Mouse (Mus musculus) NIH3T3 (cell line): ENCODE measurements around the gene Lrrc25.

Experiments
- DNase-seq: peaks from one replicate; pipeline ENCODE4 v3.0.0-alpha.2; 2012; ENCODE audit warnings: low read depth

Gene Lrrc25

DNA sequence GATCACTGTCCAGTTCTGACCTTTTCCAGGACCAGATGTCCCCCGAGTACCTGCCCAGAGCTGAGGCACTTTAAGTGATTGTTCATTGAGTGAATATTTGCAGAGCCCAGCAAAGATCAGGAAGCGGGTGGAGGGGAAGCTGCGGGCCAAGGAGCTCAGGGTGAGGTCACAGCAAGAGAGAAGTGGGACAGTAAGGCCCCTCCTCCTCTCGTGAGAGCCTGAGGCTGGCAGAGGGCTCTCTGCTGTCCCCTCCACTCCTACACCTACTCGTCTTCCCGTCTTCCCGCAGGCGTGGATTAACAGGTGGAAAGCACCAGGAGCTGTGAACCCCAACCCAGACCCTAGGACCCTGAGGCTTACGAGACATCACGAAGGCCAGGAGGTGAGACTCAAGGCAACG lies 690 bp downstream of the Lrrc25 start:
- DNase-seq, result no peak

- DNase-seq, result no peak
These were observed 2.0 kb downstream of the Lrrc25 start for GRCm38 (mm10) chr8:70617985-70618384.

DNA sequence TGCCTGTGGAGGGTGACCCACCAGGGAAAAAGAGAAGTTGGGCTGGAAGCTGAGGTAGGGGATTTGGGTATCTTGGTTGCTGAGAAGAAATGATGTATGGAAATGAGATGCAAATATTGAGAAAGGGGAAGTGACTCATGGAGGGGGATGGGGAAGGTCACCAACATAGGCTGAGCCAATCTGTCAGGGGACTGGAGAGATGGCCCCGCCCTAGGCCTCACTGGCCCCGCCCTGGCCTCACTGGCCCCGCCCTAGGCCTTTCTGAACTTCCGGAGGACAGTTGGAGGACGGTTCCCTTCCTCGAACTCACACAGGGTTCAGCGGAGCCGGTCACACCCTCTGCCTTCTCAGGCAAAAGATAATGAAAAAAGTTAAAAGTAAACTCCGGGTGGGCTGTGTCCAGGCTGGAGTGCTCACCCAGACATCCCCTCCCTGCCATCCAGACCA lies 3.0 kb downstream of the Lrrc25 start:
- peak; percentile 69 for DNase-seq

GRCm38 (mm10) chr8:70622220-70622619 lies 6.3 kb downstream of the Lrrc25 start:
- no peak for DNase-seq

DNA sequence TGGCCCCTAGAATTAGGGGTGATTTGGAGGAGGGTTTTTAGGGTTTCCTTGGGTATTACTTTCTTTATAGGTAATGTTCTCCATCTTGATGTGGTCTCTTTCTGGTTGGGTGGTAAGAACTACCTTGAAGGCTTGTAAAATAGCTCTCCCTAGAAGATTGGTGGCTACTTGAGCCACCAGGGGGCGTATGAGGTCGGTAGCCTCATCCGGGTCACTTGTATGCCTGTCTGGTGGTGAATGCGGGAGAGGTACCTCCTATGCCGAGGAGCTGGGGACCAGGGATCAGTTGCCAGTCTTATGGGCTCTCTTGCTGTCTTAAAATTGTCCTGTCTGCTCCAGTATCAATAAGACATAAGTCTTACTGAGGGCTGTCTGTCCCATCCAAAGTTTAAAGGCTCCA lies 9.1 kb downstream of the Lrrc25 start:
- DNase-seq, result peak; percentile 41

DNA sequence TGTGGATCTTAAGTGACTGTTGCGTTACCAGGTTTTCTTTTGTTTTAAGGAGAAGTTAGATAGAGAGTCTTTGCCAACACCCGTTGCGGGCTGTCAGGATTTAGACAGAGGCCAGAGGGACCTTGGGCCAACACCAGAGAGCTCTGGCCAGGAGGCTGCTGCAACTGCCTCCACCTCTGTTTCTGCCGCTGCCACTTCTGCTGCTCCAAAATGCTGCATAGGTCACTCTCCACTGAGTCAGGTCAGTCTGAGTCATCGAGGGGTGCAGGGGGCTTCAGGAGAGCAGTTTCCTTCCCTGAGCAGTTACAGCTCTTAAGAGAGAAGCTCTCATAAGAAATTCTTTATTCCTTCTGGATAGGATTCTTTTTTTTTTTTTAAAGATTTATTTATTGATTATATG lies 11.1 kb downstream of the Lrrc25 start:
- peak; percentile 59 for DNase-seq

DNA sequence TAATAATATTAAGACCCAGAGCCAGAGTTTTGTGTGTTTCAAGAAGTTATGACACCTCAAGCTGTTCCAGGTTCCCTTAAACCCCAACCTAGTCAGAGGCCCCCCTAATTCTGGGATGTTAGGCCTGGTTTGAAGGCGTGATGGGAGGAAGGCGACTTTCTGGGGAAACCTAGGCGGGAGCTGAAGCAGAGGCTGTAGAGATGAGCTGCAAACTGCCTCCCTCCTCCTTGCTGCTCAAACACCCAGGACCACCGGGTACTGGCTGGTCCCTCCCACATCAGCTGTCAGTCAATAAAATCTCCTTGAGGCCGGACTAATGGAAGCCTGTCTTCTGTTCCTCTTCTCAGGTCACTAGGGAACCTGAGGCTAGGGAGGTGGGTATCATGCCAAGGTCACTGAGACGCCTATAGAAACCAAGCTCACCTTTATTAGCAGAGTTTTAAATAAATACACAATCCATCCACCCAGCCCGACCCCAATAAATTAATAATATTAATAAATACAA lies 13.1 kb downstream of the Lrrc25 start:
- no peak for DNase-seq

DNA sequence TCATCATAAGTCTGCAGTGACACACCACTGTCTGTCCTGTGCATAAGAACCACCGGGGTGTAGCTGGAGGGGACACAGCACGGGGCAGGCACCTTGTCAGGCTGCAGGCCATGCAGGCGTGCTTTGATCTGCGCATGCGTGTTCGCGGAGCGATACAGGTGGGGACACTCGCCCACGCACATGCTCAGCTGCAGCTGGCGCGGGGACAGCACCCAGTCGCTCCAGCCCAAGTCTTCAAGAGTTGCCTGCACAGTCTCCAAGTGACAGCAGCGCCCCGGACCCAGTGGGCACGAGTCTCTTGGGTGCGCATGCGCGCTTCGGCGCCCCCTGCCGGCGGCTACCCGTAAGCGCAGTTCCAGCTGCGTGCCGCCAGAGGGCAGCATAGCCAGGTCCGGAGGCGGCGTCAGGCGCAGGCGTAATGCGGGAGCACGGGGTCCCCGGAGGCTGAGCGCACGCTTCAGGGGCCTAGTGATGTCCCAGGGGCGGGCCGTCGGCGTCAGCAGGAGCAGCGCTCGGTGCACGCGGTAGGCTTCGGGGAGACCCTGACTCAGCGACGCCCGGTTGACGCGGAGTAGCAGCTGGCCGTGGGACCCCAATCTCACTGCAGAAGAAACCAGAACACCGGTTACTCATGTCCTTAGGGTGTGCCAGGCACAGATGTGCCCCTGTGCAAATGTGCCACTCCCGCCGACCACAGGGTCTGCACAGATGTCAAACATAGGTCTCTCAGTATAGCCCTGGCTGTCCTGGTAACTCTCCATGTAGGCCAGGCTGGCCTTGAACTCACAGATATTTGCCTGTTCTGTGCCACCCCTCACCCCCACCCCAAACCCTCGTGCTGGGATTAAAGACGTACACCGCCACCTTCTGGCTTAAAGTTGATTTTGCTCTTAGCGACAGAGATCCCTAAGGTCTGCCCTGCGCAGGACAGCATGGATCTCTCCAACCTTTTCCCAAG lies 13.9 kb downstream of the Lrrc25 start:
- peak; percentile 89 for DNase-seq

DNA sequence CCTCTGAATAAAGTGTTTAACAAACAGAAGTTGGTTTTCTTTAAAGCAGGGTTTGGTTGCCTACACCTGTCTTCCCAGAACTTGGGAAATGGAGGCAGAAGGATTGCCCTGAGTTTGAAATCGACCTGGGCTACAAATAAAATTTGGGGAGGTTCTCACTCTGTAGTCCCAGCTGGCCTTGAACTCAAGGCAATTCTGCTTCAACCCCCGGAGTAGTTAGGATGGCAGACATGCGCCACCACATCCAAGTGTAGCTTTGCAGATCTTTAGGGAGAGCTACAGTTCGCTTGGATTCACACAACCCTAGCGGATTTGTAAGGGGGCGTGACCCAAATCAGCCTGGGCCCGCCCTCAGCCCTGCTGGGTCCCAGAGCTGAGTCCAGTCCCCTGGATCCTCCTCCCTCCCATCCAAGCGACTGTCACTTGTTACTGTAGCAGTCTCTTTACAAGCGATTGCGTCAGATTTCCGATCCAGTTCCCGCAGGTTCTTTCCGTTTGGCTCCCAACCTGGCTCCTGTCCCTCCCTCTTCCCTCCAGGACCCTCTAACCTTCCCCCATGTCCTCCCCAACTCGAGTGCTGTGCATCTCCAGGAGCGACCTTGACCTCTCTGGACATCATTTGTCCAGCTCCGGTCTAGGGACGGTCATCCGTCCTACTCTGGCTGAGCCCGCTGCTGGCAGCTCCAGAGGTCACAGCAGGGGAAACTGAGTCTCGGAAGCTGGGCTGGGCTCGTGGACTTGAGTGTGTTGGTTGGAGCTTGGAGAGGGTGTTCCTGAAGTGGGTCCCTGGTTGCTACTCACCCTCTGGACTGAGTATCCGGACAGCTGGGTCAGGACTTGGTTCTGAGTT lies 14.8 kb downstream of the Lrrc25 start:
- peak; percentile 73 for DNase-seq

DNA sequence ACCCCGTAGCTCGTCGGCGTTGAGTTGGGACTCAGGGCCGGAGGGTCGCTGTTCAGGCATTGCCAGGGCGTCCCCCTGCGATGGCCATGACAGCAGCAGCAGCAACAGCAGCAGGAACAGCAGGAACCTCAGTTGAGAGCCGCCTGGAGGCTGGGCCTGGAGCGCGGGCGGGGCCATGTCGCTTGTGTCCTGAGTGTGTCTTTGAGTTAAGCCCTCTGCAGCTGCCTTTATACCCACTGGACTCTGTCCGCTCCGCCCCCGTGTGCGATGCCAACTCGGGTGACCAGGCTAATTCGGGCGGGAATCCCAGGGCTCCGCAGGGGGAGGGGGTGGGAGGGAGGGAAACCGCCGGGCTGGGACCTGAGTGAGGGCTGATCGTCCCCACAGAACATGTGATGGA lies 15.5 kb downstream of the Lrrc25 start:
- DNase-seq, result no peak

DNA sequence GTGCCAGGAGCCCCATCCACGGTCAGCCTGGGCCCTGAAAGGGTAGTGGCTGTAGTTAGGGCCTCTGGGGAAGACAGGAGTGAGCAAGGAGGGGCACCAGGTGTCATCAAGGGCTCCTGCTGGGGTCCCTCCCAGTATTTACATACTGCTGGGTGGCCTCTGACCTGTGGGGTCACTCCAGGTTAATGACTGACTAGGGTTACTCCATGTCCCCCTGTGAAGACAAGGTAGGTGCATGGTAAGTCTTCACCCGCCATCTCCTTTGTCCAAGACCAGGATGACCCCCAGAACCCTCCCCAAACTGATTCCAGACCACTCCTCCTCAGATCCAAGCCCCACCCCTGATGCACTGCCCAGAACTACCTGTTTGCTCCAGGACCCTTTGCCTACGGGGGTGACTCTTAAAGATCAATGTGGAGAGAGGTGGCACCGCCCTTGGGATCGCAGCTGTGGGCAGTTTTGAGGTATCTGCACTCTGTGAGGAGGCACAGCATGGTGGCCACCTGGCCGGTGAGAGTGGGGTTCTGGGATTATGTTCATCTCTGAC lies 16.5 kb downstream of the Lrrc25 start, which contains the start of gene Gdf15:
TSS of gene Gdf15 (minus strand) at position 111 of the 547 bp plus-strand sequence.
- DNase-seq, result no peak

- DNase-seq, result peak; percentile 83
These were observed 18.1 kb downstream of the Lrrc25 start for GRCm38 (mm10) chr8:70634066-70634465.

GRCm38 (mm10) chr8:70635527-70635926 lies 19.6 kb downstream of the Lrrc25 start:
- no peak for DNase-seq

DNA sequence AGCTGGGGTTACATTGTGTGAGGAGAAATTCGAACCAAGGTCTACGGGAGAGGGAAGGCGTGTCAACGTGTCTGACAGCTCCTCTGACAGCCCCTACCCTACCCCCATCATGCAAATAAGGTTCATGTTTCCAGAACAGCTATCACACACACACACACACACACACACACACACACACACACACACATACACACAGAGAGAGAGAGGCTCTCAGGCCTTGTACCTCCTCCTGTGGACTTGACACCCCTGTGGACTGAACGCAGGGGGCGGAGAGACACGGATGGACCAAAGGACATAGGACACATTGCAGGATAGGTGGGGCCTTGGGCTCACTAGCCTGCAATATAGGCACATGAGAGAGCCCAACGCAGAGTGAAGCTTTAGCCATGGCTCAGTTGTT lies 20.9 kb downstream of the Lrrc25 start:
- DNase-seq, result no peak

DNA sequence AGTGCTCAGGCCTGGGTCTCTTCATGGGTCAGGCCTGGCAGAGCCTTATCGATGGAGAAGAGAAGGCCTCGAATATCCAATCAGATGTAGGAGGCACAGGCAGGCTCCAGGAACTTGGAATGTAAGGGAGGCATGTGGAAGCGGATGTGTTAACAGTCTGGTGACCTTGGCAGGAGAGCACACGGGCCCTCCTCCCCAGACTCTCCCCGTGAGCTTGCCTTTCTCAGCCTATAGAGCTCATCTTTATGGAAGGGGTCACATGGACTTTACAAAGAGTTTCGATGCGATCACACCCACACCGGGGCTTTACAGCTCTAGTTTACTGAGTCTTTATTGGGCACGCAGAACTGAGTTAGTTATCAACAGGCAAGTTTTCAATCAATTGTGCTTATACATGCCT lies 22.8 kb downstream of the Lrrc25 start:
- no peak for DNase-seq

DNA sequence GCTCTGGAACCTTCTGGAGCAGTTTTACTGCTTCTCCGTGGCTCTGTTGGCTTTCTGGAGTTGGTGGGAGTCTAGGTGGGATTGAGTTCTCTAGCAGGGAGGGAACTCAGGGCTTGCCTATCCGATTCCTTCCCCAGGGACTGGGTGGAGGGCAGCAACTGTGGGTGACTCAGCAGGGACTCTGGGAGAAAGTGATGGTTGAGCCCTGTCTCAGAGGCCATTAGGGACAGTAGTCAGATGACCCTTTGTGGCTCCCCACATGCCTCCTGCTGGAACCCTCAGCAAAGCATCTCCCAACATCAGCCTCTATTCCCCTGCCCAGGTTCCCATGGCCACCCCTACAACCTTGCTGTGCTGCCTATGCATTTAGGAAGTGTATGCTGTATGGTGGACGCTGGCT lies 27.1 kb downstream of the Lrrc25 start:
- DNase-seq, result peak; percentile 50

- DNase-seq, result peak; percentile 38
These were observed 28.1 kb downstream of the Lrrc25 start for GRCm38 (mm10) chr8:70644065-70644464.

DNA sequence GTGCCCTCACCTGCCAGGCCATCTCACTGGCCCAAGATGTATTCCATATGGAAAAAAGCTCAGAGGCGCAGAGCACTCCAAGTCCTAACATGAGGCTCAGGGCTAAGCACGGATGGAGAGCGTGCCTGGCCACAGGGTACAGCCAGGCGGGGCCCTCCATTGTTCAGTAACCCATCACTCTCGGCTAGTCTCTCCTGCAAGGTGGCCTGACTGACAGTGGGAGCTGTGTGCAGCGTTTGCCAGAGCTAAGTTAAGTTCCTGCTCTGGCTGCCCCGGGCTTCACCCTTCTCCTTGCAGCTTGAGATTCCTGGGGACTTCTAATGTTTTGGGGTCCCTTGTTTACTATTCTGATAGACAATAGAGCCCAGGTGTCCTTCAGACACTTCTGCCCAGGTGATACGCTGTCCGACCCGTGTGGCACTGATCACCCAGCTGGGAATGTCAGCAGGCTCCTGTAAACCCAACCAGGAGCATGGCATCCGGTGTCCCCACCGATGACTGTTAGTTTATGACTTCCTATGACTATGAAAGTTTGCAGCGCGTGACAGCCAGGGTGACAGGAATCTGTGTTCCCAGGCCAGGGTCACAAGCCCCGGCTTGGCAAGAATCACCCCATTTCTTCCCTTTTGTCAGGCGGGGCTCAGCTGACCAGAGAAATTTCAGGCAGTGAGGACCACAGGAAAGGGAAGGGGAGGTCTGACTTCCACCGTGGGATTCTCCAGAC lies 29.7 kb downstream of the Lrrc25 start:
- no peak for DNase-seq

- DNase-seq, result no peak
These were observed 30.4 kb downstream of the Lrrc25 start for GRCm38 (mm10) chr8:70646369-70646768.

- no peak for DNase-seq
These were observed 30.8 kb downstream of the Lrrc25 start for GRCm38 (mm10) chr8:70646775-70647174.

DNA sequence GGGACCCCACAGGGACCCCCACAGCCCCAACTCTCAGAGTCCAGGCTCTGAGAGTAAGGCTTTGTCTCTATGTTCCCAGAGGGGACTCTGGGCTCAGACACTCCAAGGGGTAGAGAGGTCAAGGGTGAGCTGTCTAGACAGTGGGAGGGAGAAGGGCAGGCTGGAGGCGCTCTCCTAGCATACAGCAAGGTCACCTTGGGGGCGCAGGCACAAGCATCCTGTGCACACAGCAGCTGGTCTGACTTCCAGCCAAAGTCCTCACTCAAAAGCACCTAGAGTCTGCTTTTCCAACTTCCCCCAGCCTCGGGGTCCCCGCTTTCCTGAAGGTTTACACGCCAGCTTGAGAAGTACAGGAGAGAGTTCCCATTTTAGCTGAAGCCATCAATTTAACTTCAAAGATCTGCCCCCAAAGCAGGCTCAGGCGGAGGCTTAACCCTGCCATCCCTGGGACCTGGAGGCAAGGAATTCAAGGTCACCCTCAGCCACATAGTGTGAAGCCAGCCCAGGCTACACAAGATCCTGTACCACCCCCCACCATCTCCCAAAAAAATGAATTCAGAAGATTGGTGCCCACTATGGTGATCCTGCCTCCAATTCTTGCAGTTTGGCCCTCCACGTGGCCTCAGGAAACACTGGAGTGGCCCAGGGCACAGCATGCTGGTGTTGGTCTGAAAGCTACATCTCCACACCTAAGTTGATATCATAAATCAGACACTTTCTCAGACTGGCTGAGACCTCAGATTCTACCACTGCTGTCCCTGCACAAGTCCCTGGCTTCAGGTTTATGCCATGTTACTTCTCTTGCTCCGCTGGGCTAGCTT lies 31.6 kb downstream of the Lrrc25 start:
- DNase-seq, result no peak
